Mouse (Mus musculus) cerebellum, postnatal 25 days (tissue): ENCODE measurements at regions not wholly inside any gene's neighbourhood (a gene's known extent, or its start where the extent isn't known, plus 50 kb on each side); places are given as distances from the start of the nearest gene placed in this dataset.
A peak's percentile ranks its signal among the peaks of the same experiment; 100 is the strongest.

Experiments
- DNase-seq, 2 experiments: peaks; one replicate each; pipeline ENCODE4 v3.0.0; 2021; ENCODE audit warnings: mixed read lengths in 2 of 2

DNA sequence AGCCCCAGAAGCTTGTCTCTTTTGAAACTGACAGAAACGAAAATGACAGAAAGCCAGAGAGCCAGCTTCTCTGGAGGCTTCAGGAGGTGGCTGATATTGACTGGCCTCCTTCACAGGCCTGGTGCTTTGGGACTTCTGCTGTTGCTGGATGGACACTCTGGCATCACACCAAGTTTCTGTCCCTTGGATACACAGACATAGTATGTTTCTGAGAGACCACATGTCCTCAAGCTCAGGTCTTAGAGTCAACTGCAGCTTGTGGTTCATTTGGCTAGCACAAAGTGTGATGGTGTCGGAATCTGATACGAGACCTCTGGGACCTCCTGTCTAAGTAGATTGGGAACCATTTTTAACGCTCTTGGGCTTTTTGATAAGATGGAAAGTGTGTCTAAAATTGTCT lies 502.0 kb downstream of the Sqor start:
- no peak for DNase-seq

DNA sequence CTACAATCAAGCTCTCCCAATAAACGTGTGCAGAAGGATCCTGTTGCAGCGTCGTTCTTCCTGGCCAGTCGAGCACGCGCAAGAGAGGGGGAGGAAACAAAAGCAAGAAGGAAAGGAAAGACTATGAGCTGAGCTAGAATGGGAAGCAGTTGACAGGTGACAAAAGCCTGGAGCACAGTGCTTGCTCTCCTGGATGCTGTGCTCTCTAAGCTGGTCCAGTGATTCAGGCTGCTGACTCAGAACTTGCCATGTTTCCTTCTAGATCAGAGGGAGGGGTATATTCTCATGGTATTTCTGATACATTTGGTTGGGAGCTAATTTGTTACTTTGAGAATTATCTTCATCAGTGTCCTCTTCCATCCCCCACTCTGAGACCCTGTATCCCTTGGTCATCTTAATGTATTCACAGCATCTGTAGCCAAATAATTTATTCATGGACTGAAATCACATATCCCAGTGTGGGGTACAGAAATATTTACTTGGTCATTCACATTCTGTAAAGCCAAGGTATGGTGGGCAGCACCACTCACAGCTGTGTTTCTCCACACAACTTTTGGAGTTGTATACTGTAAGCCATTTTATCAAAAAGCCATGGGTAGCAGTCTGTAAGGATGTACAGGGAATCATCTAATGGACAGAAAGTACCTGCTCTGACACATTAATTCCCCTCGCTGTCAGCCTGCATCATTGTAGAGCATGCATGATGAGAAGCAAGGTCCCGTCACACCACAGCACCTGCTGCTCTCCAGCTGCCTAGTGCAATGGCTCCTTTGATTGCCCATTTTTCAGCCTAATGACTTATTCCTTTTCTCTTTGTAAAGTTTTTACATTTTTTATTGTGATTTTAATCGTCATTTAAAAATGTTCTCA lies 510.1 kb downstream of the Sqor start:
- DNase-seq = no peak

- DNase-seq = no peak
These were observed 510.8 kb downstream of the Sqor start for GRCm38 (mm10) chr2:123275736-123276330.

- DNase-seq = no peak
These were observed 546.7 kb downstream of the Sqor start for GRCm38 (mm10) chr2:123311554-123312276.

DNA sequence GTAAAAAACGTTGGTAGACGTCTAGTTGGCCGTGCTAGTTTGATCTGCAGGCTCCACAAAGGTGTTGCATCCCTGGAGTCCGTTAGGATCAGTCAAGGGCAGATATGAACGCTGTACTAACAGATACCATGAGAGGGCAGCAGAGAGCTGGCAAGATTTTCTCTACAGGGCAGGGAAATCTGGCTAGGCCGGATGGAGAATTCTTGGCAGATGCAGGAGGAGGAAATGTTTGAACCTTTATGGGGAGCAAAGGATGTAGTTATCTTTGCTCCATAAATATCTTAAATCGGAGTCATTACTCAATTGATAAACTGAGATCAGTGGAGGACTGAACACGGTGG lies 547.2 kb downstream of the Sqor start:
- peak; percentile 77 to 86 for DNase-seq

DNA sequence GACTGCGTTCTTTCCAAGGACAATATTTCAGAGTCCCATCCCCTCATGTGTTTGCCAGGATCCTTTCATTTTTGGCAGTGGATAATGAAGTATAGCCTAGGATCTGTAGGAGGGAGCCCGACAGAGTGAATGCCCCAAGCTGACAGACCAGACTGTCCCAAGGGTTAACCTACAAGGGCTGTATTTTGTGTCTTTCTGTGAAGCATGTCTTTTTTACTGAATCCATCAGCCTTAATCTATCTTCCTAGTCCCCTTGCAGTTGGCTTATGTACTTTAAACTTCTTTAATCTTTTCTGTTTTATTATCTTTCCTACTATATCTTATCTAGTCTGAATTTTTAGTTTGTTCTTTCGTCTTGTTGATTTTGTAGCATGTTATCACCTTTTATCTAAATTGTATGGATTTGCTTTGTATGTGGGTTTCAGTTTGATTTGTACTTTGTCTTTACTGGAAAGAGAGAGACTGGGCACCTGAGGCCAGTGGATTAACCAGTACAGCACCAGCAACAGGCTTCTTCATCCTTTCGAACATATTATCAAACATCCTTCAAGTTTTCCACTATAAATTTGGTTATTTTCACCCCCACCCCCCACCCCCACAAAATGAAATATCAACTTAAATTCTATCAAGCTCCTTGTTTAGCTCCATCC lies 555.5 kb downstream of the Sqor start:
- no peak for DNase-seq

GRCm38 (mm10) chr2:123323769-123324168 lies 558.7 kb downstream of the Sqor start:
- no peak for DNase-seq

GRCm38 (mm10) chr2:123324896-123325295 lies 559.9 kb downstream of the Sqor start:
- no peak for DNase-seq

- peak in 1 of 2 experiments; percentile 3 for DNase-seq
These were observed 584.7 kb downstream of the Sqor start for GRCm38 (mm10) chr2:123349625-123350346.

GRCm38 (mm10) chr2:123364204-123364603 lies 599.2 kb downstream of the Sqor start:
- DNase-seq = no peak

DNA sequence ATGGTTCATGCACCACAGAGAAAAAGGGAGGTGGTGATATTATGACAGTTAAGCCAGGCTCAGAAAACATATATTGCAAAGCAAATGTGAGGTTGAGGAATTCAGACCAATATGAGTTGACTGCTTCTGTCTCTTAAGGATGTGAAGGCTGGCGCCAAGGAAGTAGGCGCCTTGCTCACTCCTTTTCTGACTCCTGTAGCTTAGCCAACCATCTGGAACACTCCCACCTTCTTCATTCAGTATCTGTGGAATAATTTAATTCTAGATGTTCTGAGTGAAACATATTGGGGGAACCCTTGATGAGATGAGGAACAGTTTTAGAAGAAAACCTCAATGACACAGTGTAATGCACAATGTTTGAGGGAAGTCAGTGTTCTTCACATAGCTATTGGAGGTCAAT lies 601.5 kb downstream of the Sqor start:
- DNase-seq = no peak

- DNase-seq = peak in 1 of 2 experiments; percentile 21
These were observed 620.8 kb downstream of the Sqor start for GRCm38 (mm10) chr2:123385622-123386418.

- DNase-seq = peak in 1 of 2 experiments; percentile 6
These were observed 622.0 kb downstream of the Sqor start for GRCm38 (mm10) chr2:123386773-123387604.

DNA sequence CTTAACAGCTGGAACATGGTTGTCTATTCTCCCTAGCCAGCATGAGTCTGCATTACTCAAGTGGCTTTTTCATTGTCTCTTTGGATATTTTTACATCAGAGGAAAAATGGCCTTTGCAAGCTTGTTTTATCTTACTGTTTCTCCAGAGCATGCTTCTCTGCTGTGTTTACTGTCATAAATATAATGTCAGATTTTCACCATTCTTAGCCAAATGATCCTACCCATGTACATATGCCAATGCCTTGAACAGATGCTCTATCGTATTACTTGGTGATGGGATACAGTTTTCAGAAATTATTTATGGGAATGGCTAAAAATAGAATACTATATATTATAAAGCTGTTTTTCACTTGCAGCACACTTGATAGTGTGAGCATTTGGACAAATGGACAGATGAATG lies 625.9 kb downstream of the Sqor start:
- no peak for DNase-seq

GRCm38 (mm10) chr2:123394296-123394695 lies 629.3 kb downstream of the Sqor start:
- peak in 1 of 2 experiments; percentile 2 for DNase-seq

- no peak for DNase-seq
These were observed 632.5 kb downstream of the Sqor start for GRCm38 (mm10) chr2:123397551-123397950.

DNA sequence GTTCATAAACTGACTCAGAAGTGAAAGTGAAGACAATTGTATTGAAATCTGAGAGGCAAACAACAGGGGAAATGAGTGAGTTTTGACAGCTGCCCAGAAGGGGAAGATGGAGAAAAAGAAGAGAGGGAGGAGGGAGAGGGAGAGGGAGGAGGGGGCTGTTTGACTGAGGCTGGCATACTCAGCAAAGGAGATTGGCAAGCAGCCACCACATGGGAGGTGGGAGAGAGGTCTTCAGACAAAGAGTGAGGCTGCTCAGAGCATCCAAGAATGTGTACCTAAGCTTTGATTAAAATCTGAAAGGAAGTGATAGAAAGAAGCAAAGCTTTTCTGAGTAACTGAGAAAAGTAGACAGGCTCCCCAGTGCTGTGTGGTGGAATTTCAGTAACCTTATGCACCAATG lies 636.0 kb downstream of the Sqor start:
- no peak for DNase-seq

DNA sequence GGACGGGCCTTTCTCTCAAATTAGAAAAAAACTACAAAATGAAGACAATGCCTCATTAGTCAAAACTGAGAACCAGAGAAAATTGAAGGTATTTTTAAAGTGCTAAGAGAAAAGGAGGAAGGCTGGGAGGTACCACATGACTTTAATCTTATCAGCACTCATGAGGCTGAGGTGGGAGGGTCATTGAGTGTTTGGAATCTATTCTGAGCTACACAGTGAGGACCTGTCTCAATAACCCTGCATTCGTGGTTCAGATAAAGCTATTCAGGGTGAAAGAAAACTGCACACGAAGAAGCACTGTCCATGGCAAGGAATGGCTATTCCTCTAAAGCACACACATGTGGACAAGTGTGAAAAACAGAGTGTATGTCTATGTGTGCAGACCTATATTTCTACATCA lies 644.0 kb downstream of the Sqor start:
- no peak for DNase-seq

DNA sequence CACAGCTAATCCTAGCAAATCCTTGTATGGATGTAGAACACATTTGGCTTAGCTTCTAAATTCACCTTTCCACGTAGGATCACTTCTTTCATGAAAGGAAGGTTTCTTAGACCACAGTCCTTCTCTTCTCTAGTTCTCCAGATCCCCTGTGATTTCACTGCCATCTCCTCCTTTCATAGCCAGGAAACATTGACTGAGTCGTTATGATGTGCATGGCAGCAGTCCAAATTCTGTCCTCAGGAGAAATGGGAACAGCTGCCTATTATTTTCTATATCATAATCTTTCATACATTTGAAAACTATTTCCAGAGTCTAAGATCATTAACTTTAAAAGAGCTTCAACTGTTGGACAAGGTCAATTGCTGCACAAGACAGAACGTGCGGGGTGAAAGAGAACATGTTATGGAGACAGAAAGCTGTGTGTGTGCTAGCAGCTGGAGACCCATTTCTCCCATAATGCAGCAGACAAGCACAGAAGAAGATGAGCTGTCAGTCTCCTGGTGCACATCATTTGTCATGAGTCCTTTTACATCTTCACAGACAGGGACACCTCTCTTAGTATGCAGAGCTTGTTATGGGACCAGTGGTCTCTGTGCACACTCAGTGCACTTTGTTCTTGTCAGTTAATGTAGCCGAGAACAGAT lies 631.6 kb upstream of the Sema6d start:
- DNase-seq = no peak

DNA sequence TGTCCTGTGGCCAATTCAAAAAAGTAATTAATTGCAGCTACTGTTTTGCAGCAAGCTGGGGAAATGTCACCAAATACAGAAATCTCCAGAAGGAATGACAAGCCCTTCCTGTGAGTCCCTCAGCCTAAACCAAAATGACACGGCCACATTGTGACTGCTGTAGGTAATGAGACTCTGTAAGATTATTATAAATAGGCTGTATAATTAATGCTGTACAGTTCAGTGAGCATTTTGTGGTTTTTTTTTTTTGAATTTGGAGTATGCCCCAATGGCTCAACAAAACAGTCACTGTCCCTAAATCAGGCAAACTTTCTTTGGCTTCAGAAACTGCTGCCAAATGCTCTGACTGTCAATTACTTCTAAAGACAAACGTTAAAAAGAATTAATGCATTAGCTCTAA lies 615.9 kb upstream of the Sema6d start:
- DNase-seq = no peak
